Comparison of ENCODE assay signal across 20 mouse cellular contexts in the genomic region with DNA sequence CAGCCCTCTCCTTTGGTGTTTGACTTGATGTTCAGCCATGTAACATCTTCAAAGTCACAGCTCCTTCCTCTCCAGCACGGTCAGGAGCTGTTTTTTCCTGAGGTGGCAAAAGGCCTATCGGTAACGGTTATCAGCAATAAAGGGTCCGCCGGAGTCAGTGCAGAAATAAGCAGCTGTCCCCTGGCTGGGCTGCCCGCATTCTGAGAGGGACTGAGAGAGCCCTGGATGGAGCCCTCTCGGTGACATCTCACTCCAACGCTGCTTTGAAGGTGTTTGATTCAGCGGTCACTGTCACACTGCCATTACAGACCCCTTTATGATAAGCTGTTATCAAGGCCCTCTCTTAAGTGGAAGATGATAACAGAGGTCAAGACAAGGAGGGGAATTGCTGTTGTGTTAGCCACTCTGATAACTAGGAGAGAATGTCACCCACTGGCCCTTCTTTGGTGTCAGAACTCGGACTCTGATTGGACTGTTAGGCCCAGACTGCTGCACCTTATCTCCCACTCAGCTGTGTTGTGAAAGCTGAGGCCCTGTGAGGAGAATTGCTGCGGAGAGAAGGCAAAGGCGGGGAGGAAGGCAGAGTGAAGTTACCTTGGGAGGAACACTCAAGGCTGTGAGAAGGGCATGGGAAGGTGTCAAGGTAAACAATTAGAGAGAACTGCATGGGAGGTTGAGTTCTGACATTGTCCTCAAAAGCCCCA. TPM values are rescaled to one million over a fixed set of nuclear protein-coding genes. Genes with fewer than 3 reads are reported as not detected.
DNase-seq lines count a peak whose midpoint lies in the region; ATAC-seq and TF ChIP-seq lines count a peak whose summit lies in the region.
"Had no signal": no experiment of that assay in that cellular context is flagged by ENCODE, and none has a peak within 500 bp of the region (broad histone marks: within the 10 kb centered on the region; RNA-seq: fewer than 3 reads in every experiment).

No protein-coding gene starts in this region.

- DNase-seq in heart, adult 2 months, result no peak
- no peak for DNase-seq in heart, adult 9 months (ENCODE audit: low spot score in 2 of 2)
- no peak for DNase-seq in heart, postnatal 25 days (ENCODE audit: low spot score)
- no peak for DNase-seq in adrenal gland, adult 18-20 months (ENCODE audit: low spot score in 2 of 2)
- DNase-seq: adrenal gland, postnatal 14 days; cerebellum, adult 11-12 months; cerebellum, adult 9-10 months; cerebellum, postnatal 25 days; forebrain, postnatal 0 days; gastrocnemius, postnatal 25 days; kidney, adult 11 months; kidney, adult 9 months had no signal

- peak overlapping the region; percentile 48 for H3K27ac ChIP-seq in heart, adult 2 months
- H3K27ac ChIP-seq in heart, embryonic 13.5 days (replicated peaks), result peak overlapping the region; percentile 83
- H3K27ac ChIP-seq in intestine, embryonic 16.5 days (ENCODE audit: low read length), result no peak overlapping the region
- no peak overlapping the region for H3K27ac ChIP-seq in intestine, embryonic 15.5 days
- H3K27ac ChIP-seq: embryonic facial prominence, embryonic 12.5 days; forebrain, embryonic 12.5 days; hindbrain, embryonic 15.5 days had no signal

- H3K36me3 ChIP-seq in heart, adult 2 months (ENCODE audit: control insufficient read depth, insufficient read depth, low read length), result peaks cover 9% of the 10 kb centered on the region
- no peaks in the 10 kb centered on the region for H3K36me3 ChIP-seq in heart, embryonic 13.5 days
- no peaks in the 10 kb centered on the region for H3K36me3 ChIP-seq in intestine, embryonic 16.5 days (ENCODE audit: control insufficient read depth, insufficient read depth, low read length)
- no peaks in the 10 kb centered on the region for H3K36me3 ChIP-seq in intestine, embryonic 15.5 days
- H3K36me3 ChIP-seq: embryonic facial prominence, embryonic 12.5 days; forebrain, embryonic 12.5 days; hindbrain, embryonic 15.5 days had no signal

- no peaks in the 10 kb centered on the region for H3K27me3 ChIP-seq in heart, adult 2 months (ENCODE audit: control insufficient read depth, insufficient read depth, low read length)
- no peaks in the 10 kb centered on the region for H3K27me3 ChIP-seq in heart, embryonic 13.5 days (replicated peaks)
- no peaks in the 10 kb centered on the region for H3K27me3 ChIP-seq in intestine, embryonic 16.5 days (replicated peaks; ENCODE audit: control insufficient read depth, insufficient read depth, low read length)
- H3K27me3 ChIP-seq in intestine, embryonic 15.5 days (replicated peaks), result no peaks in the 10 kb centered on the region
- H3K27me3 ChIP-seq: embryonic facial prominence, embryonic 12.5 days; forebrain, embryonic 12.5 days; hindbrain, embryonic 15.5 days had no signal

- intact Hi-C loops in heart, adult 2 months (cut with DNase I), result no loop called here
- intact Hi-C loops in heart, postnatal 25 days (cut with DNase I), result no loop called here

- 32% methylated on average over 12 of the region's 12 CpGs for WGBS in heart, adult 2 months
- WGBS in heart, embryonic 13.5 days, result 4% methylated on average over 12 of the region's 12 CpGs
- 57% methylated on average over 12 of the region's 12 CpGs for WGBS in intestine, embryonic 16.5 days
- 48% methylated on average over 12 of the region's 12 CpGs for WGBS in intestine, embryonic 15.5 days

- H3K9me3 ChIP-seq in heart, embryonic 13.5 days, result no peaks in the 10 kb centered on the region
- no peaks in the 10 kb centered on the region for H3K9me3 ChIP-seq in intestine, embryonic 16.5 days (ENCODE audit: control insufficient read depth, low read length)
- H3K9me3 ChIP-seq in intestine, embryonic 15.5 days, result no peaks in the 10 kb centered on the region
- H3K9me3 ChIP-seq: embryonic facial prominence, embryonic 12.5 days; forebrain, embryonic 12.5 days; hindbrain, embryonic 15.5 days had no signal

- no peak; the same call in 1 of the 2 replicates for ATAC-seq in heart, embryonic 13.5 days (ENCODE audit: extremely low read depth, insufficient number of reproducible peaks, low FRiP score, low TSS enrichment)
- ATAC-seq in intestine, embryonic 16.5 days, result peak; percentile 53
- no peak for ATAC-seq in intestine, embryonic 15.5 days
- ATAC-seq: forebrain, postnatal 0 days had no signal

- H3K9ac ChIP-seq in heart, adult 2 months (ENCODE audit: low read depth, low read length), result no peak overlapping the region
- H3K9ac ChIP-seq in heart, embryonic 13.5 days, result peak overlapping the region; percentile 12; the same call in 1 of the 2 replicates
- no peak overlapping the region for H3K9ac ChIP-seq in intestine, embryonic 16.5 days (ENCODE audit: low read depth, low read length)
- H3K9ac ChIP-seq in intestine, embryonic 15.5 days, result no peak overlapping the region
- H3K9ac ChIP-seq: embryonic facial prominence, embryonic 12.5 days; forebrain, embryonic 12.5 days; forebrain, postnatal 0 days; hindbrain, embryonic 15.5 days had no signal

- TF ChIP-seq CTCF in heart, adult 2 months (IDR thresholded peaks at IDR 0.05), result no peak

- H3K4me1 ChIP-seq in heart, adult 2 months (ENCODE audit: control insufficient read depth, insufficient read depth, low read length), result peaks cover 15% of the 10 kb centered on the region
- peaks cover 63% of the 10 kb centered on the region for H3K4me1 ChIP-seq in heart, embryonic 13.5 days
- H3K4me1 ChIP-seq in intestine, embryonic 16.5 days (ENCODE audit: control insufficient read depth, insufficient read depth, low read length), result peaks cover 4% of the 10 kb centered on the region; the same call in 1 of the 2 replicates
- 0 out of 2 replicates have a peak, but pooled peaks cover 5% of the 10 kb centered on the region for H3K4me1 ChIP-seq in intestine, embryonic 15.5 days (replicated peaks)
- H3K4me1 ChIP-seq: forebrain, embryonic 12.5 days; hindbrain, embryonic 15.5 days had no signal

- no peak overlapping the region for H3K4me3 ChIP-seq in heart, adult 2 months
- peak overlapping the region; percentile 3; the same call in 1 of the 2 replicates for H3K4me3 ChIP-seq in heart, embryonic 13.5 days
- no peak overlapping the region for H3K4me3 ChIP-seq in intestine, embryonic 16.5 days (ENCODE audit: low read length)
- no peak overlapping the region for H3K4me3 ChIP-seq in intestine, embryonic 15.5 days (replicated peaks)
- H3K4me3 ChIP-seq: embryonic facial prominence, embryonic 12.5 days; forebrain, embryonic 12.5 days; hindbrain, embryonic 15.5 days had no signal

- no peaks in the 10 kb centered on the region for H3K79me2 ChIP-seq in heart, adult 2 months (replicated peaks; ENCODE audit: control insufficient read depth, insufficient read depth, low read length)

- TF ChIP-seq POLR2A in heart, adult 2 months (IDR thresholded peaks at IDR 0.05; ENCODE audit: insufficient read depth, low read depth, low read length), result no peak

- TF ChIP-seq EP300 in heart, adult 2 months (IDR thresholded peaks at IDR 0.05; ENCODE audit: insufficient read depth, low read depth, low read length), result no peak

- peak overlapping the region; percentile 37 for H3K4me2 ChIP-seq in heart, embryonic 13.5 days
- no peak overlapping the region for H3K4me2 ChIP-seq in intestine, embryonic 16.5 days (ENCODE audit: low read depth, low read length)
- no peak overlapping the region for H3K4me2 ChIP-seq in intestine, embryonic 15.5 days (replicated peaks)
- H3K4me2 ChIP-seq: embryonic facial prominence, embryonic 12.5 days; forebrain, embryonic 12.5 days; hindbrain, embryonic 15.5 days had no signal

RNA-seq across cellular contexts. Expression of gene Sspn, which starts 11.0 kb away (rescaled TPM):
- 100 to 1,000 TPM; 104 to 114 TPM for total RNA-seq in heart, adult 2 months (2021)
- polyA plus RNA-seq in heart, adult 2 months (2012; rRNA removed), result 62.1 and 102 TPM in 2 replicates
- 53.4 and 57.1 TPM in 2 replicates for polyA plus RNA-seq in heart, embryonic 13.5 days (2015; fragmentation: Nextera tagmentation; extraction: Ambion mirVana)
- 100 to 1,000 TPM; 136 to 145 TPM for total RNA-seq in heart, postnatal 25 days (2021)
- polyA plus RNA-seq in intestine, embryonic 16.5 days (2015; fragmentation: Nextera tagmentation; extraction: Ambion mirVana), result 6.1 and 6.6 TPM in 2 replicates
- 7.7 and 8.6 TPM in 2 replicates for polyA plus RNA-seq in intestine, embryonic 15.5 days (2015; fragmentation: Nextera tagmentation; extraction: Ambion mirVana)
- total RNA-seq in adrenal gland, adult 18-20 months (2021), result 10 to 100 TPM; 10.2 to 10.5 TPM
- total RNA-seq: granulocyte monocyte progenitor cell, adult 5-6 weeks; MEL had no signal

Comparison
In these comparisons a context has a peak if more than half of its experiments do, and no peak if none do; other contexts are left out.
1. H3K27ac ChIP-seq: peak in heart, adult 2 months (single experiment) and heart, embryonic 13.5 days (single experiment); none in intestine, embryonic 16.5 days (single experiment) and intestine, embryonic 15.5 days (single experiment).